Mouse (Mus musculus): ENCODE data around the gene Dph7. TPM values are rescaled to one million over a fixed set of nuclear protein-coding genes. Genes with fewer than 3 reads are reported as not detected.
A peak's percentile ranks its signal among the peaks of the same experiment; 100 is the strongest.

Dph7 gene
- polyA plus RNA-seq, 1 experiment from 2014 or later, result 7.2 TPM

GRCm38 (mm10) chr2:25006767-25007166 lies 44.6 kb downstream of the Dph7 start:
- H3K4me2 ChIP-seq (replicated peaks; ENCODE audit: low read depth), result no peak overlapping the region
- no peaks in the 10 kb centered on the region for H3K9me3 ChIP-seq (ENCODE audit: control insufficient read depth)
- H3K36me3 ChIP-seq (ENCODE audit: control insufficient read depth, insufficient read depth), result peaks cover 18% of the 10 kb centered on the region
- 92% methylated on average over 1 of the region's 1 CpGs for WGBS
- H3K4me3 ChIP-seq (ENCODE audit: low read depth, low read length), result no peak overlapping the region
- no peak for ATAC-seq
- no peak overlapping the region for H3K27ac ChIP-seq (ENCODE audit: low read depth, low read length)
- no peak for TF ChIP-seq CTCF (IDR thresholded peaks at IDR 0.05; ENCODE audit: low read depth)
- no peaks in the 10 kb centered on the region for H3K27me3 ChIP-seq (replicated peaks; ENCODE audit: control insufficient read depth, insufficient read depth, low read length)
- H3K9ac ChIP-seq (ENCODE audit: low read depth, low read length), result no peak overlapping the region
- no peaks in the 10 kb centered on the region for H3K4me1 ChIP-seq (replicated peaks; ENCODE audit: control insufficient read depth, insufficient read depth, low read length)

- H3K9ac ChIP-seq (ENCODE audit: low read depth, low read length), result no peak overlapping the region
- no peak overlapping the region for H3K4me2 ChIP-seq (replicated peaks; ENCODE audit: low read depth)
These were observed 46.0 kb downstream of the Dph7 start for GRCm38 (mm10) chr2:25008250-25008649.

More at GRCm38 (mm10) chr2:25008250-25008649, 46.0 kb downstream of the Dph7 start:
- Histone ChIP-seq H3K27me3 (replicated peaks; ENCODE audit: control insufficient read depth, insufficient read depth, low read length) (no peaks in the 10 kb centered on the region), H3K36me3 (ENCODE audit: control insufficient read depth, insufficient read depth) (peaks cover 7% of the 10 kb centered on the region; the same call in 1 of the 2 replicates), H3K27ac (ENCODE audit: low read depth, low read length) (no peak overlapping the region), H3K4me3 (ENCODE audit: low read depth, low read length) (no peak overlapping the region), H3K9me3 (ENCODE audit: control insufficient read depth) (no peaks in the 10 kb centered on the region), H3K4me1 (replicated peaks; ENCODE audit: control insufficient read depth, insufficient read depth, low read length) (no peaks in the 10 kb centered on the region)
- TF ChIP-seq CTCF (IDR thresholded peaks at IDR 0.05; ENCODE audit: low read depth), result peak; percentile 34; the same call in 1 of the 2 replicates
- no peak for ATAC-seq

Small RNAs within 50 kb of the gene (microRNA-seq; reads per million reads assigned to microRNA genes)
- gene Gm22875, result not detected

Other genes starting within 250 kb of the Dph7 start
- gene Cacna1b, start 199.2 kb upstream of the Dph7 start, polyA plus RNA-seq (2015; fragmentation: Nextera tagmentation; extraction: Ambion mirVana), result 0.37 and 0.47 TPM in 2 replicates
- 19.8 and 21.6 TPM in 2 replicates for gene Ehmt1, start 42.8 kb upstream of the Dph7 start, polyA plus RNA-seq (2015; fragmentation: Nextera tagmentation; extraction: Ambion mirVana)
- gene Arrdc1, start 27.1 kb upstream of the Dph7 start, polyA plus RNA-seq (2015; fragmentation: Nextera tagmentation; extraction: Ambion mirVana), result 66.6 and 68.4 TPM in 2 replicates
- gene Zmynd19, start 12.6 kb upstream of the Dph7 start, polyA plus RNA-seq (2015; fragmentation: Nextera tagmentation; extraction: Ambion mirVana), result 5.0 and 5.2 TPM in 2 replicates
- gene Mrpl41, start 12.7 kb downstream of the Dph7 start, polyA plus RNA-seq (2015; fragmentation: Nextera tagmentation; extraction: Ambion mirVana), result 154 and 159 TPM in 2 replicates
- 16.7 and 18.9 TPM in 2 replicates for gene Pnpla7, start 13.6 kb downstream of the Dph7 start, polyA plus RNA-seq (2015; fragmentation: Nextera tagmentation; extraction: Ambion mirVana)
- gene Nsmf, start 92.0 kb downstream of the Dph7 start, polyA plus RNA-seq (2015; fragmentation: Nextera tagmentation; extraction: Ambion mirVana), result 17.0 and 17.6 TPM in 2 replicates
- gene Entpd8, start 117.9 kb downstream of the Dph7 start, polyA plus RNA-seq (2015; fragmentation: Nextera tagmentation; extraction: Ambion mirVana), result 24.6 and 25.9 TPM in 2 replicates
- 3.3 and 5.8 TPM in 2 replicates for gene Noxa1, start 132.7 kb downstream of the Dph7 start, polyA plus RNA-seq (2015; fragmentation: Nextera tagmentation; extraction: Ambion mirVana)
- gene Nrarp, start 218.4 kb downstream of the Dph7 start, polyA plus RNA-seq (2015; fragmentation: Nextera tagmentation; extraction: Ambion mirVana), result 15.9 and 16.5 TPM in 2 replicates
- 12.0 and 12.6 TPM in 2 replicates for gene Tor4a, start 234.5 kb downstream of the Dph7 start, polyA plus RNA-seq (2015; fragmentation: Nextera tagmentation; extraction: Ambion mirVana)
- 41.4 and 45.6 TPM in 2 replicates for gene Nelfb, start 249.1 kb downstream of the Dph7 start, polyA plus RNA-seq (2015; fragmentation: Nextera tagmentation; extraction: Ambion mirVana)

Measured in intestine, postnatal 0 days (tissue).